Mouse (Mus musculus): Measurements from ENCODE around the gene Ric8a. TPM values are rescaled to one million over a fixed set of nuclear protein-coding genes. Genes with fewer than 3 reads are reported as not detected.

Ric8a gene
- total RNA-seq, 2 experiments from 2014 or later, result 66.0 to 70.0 TPM

DNA sequence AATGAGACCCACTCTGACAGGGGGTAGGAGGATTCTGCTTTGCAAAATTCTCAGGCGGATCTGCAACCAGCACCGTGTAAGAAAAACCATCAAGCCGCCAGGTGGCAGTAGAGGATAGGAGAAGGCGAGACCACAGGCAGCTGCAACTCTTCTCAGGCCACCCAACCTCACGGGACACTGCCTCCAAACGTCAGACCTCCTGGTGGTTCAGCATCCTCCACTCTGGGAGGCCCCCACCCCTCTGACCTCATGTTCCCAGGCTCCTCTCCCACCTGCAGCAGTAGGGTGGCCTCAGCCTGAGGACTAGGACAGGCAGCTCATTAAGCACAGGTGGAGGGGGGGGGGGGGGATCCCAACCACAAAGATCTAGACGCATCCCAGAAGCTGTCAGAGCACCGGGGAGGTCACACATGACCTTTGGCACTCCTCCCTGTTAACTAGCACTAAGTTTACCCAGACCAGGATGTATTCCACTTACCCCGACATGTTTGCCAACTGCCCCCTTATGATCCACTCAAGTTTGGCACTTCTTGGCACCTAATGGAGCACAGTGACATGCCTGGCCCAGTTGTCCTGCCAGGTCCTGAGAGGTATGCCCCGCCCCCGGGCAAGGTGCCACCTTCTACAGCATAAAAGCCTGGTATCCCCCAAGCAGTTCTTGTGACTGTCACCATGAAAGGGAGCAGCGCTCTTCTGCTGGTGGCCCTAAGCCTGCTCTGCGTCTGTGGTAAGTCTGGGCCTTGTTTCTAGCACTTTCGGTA lies 11.7 kb upstream of the Ric8a start, which contains the start of gene Scgb1c1:
Scgb1c1 (plus strand) TSS at position 643 of the 761 bp plus-strand sequence.
- peak; percentile 83 to 91 for DNase-seq (ENCODE audit: low spot score in 2 of 2)
- intact Hi-C loops (cut with DNase I), result loop anchor here (1.0 kb wide), 2 partner anchors 58 to 203 kb away; no protein-coding TSS in a partner anchor

DNA sequence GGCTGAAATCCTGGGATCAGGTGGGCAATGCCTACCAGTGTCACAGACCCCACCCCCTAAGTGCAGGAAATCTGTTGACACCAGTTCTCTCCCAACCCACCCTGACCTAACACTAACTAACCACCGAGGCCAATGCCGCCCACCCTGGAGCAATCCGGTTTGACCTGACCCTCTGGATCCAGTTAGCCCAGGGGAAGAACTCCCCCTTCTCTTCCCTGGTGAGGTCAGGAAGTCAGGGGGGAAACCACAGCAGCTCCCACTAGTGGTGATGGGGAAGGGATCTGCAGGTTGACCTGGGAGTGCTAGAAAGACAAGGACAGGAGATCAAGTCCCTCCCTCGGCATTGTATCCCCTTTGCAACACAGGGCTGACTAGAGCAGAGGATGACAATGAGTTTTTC lies 11.1 kb upstream of the Ric8a start:
- intact Hi-C loops (cut with DNase I), result loop anchor here (1.0 kb wide), 1 partner anchor 203 kb away; no protein-coding TSS in a partner anchor
- DNase-seq (ENCODE audit: low spot score in 2 of 2), result no peak

DNA sequence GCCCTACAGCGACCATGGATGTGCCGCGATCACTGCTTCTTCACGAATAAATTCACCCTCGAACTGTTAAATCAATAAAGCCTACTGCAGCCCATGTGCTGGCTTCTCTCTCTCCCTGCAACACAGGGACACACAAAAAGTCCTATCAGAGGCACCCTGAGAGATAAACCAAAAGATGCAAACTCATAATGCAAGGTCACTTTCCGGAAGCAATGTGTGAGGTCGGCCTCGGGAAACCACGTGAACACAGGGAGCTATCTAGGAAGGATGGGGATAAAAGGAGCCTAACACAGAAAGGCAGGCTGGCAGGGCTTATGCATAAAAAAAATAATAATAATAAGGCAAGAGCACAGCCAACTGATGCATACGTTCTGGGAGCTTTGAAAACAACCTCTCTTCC lies 10.1 kb upstream of the Ric8a start:
- DNase-seq (ENCODE audit: low spot score in 2 of 2), result no peak
- intact Hi-C loops (cut with DNase I), result no loop called here

DNA sequence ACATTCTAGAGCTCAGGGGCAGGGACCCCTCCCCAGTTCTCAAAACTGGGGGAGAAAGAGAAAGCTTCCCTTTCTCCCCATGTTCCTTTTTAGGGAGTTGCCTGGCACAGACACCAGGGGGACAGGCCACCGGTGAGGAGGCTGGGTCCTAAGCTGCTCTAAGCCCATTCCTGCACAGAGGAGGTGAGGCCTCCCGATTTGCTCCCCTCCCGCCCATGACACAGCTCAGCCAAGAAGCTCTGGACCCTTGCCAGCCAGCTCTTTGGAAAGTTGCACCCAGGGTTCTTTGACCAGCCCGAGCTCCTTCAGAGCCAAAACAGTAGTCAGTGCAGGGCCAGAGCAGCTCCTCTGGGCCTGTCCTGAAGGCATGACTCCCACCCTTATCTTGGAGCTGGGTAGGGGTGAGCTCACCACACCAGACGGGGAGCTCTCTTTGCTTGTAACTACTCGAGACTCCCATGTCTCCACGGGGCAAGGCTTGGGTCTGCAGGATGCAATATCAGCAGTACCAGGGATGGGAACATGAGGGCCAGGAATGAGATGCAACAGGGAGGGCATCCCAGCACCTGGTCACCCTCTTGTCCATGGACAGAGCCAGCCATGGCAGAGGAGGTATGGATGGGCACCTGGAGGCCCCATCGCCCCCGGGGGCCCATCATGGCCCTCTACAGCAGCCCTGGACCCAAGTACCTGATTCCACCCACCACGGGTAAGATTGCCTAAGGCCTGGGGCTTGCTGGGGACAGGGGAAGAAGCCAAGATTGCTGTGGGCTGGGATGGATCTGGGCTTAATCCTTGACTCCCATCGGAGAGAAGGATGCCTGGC lies 8.8 kb upstream of the Ric8a start, which contains the start of gene Odf3:
Odf3 (plus strand) TSS at position 51 of the 826 bp plus-strand sequence.
- no peak for DNase-seq (ENCODE audit: low spot score in 2 of 2)
- intact Hi-C loops (cut with DNase I), result no loop called here

DNA sequence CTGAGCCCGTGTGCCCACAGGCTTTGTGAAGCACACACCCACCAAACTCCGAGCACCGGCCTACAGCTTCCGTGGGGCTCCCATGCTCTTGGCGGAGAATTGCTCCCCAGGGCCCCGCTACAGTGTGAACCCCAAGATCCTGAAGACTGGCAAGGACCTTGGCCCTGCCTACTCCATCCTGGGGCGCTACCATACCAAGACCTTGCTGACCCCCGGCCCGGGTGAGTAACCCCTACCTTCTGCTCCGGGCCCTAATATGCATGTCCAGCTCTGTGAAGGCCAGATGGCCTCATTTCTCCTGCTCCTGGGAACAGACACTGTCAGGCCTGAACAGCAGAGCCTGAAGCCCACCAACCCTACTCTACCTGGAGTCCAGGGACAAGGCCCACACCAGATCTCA lies 8.2 kb upstream of the Ric8a start:
- DNase-seq (ENCODE audit: low spot score in 2 of 2), result no peak
- intact Hi-C loops (cut with DNase I), result no loop called here

DNA sequence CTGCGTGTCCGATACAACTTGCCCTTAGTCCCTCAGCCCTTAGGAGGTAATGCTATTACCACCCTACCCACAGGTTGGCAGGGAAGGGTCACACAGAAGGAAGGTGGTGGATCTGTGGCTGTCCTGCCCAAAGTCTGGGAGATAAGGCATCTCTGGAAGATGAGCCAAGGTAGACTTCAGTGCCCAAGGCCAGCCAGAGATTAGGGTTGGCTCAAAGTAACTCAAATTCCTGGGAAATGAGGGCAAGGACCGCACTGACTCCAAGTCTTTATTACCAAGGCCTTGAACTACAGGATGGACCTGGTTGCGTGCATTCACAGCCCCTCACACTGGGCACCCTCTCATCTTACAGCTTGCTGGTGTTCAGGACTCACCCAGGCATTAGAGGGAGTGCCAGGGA lies 4.8 kb upstream of the Ric8a start:
- intact Hi-C loops (cut with DNase I), result no loop called here
- DNase-seq (ENCODE audit: low spot score in 2 of 2), result no peak

DNA sequence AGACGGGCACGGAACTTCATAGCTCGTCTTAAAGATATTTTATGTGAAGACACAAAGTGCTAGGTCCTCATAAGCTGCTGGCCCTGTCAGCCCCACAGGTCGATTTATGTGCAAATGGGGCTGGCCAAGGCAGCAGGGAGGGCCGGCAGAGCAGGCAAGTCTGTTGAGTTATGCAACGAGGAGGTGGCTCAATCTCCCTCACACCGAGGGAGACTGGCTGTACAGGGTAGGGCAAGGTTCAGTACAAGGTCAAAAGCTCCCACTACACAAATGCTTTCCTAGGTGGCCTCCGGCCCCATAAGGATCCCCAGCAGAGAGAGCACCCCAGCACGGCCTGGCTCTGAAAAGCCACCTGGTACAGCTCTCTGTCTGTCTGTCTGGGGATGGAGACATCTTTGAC lies 3.4 kb upstream of the Ric8a start:
- DNase-seq (ENCODE audit: low spot score in 2 of 2), result no peak
- intact Hi-C loops (cut with DNase I), result no loop called here

DNA sequence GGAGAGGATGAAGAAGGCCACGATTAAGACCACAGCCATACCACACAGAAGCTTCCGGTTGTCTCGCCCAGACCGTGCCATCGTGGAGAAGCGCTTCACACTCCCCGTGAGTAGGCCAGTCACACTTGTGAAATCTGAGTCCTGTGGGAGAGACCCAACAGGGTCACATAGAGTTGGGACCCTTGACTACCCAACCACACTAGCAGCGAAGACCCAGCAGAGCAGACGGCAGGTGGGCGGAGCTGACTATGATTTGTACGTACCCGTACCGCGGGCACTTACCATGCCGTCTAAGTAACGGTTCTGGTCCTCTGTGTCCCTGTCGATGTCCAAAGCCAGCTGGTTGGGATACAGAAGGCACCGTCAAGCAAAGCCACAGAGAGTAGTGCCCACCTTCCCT lies 2.3 kb upstream of the Ric8a start:
- intact Hi-C loops (cut with DNase I), result no loop called here
- DNase-seq (ENCODE audit: low spot score in 2 of 2), result no peak

DNA sequence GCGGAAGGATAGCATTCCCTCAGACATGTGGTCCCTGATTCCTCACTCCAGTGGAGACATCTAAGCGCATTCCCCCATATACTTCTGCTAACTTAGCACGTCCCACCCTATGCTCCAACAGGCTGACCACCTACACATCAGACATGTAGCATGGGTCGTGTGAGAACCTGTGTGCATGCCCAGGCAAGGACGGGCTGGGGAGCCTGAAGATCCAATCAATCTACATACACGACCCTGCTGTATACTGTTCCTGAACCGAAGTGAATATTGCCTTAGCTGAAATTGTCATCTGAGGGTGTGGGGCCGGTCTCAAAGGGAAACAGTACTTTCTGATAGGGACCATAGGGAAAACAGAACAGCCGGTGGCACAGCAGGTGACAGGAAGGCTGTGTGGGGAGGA lies 1.6 kb upstream of the Ric8a start:
- intact Hi-C loops (cut with DNase I), result no loop called here
- no peak for DNase-seq (ENCODE audit: low spot score in 2 of 2)

DNA sequence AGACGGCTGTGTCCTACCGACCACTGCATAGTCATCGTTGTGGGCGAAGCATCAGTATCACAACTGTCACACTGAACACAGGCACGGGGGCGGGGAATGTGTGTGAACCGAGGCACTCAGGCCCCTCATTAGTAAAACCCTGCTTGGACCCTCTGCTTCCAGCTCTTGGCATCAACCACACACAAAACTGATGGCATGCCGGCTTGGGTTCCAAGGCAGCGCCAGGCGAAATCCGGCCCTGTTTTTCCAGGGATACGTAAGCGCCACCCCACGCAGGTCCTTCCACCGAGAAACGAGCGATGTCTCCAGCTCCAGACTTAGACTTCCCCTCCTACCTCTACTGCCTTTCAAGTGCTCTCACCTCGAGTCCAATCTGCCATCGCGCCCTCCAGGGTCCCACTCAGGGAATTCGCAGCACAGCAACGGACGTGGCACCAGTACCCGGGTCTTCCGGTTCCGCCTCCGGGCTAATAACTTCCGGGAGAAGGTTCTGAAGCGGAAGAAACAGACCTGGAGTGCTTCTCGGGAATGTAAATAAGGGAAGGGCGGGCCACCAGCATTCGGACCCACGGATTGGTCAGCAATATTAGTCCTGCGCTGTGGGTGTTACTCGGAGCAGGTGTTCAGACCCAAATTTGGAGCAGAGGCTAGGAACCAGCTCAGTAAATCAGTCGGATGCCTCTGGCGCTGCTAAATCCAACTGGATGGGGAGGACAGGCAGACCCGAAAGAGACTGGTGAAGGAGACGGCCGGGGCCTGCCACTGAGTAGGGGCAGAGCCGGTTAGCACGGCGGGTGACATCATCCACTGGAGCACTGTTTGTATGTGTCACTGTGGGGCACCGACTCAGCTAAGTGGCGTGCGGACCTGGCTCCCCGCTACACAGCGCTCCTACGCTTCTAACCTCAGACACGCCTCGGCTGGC lies 635 bp upstream of the Ric8a start, which contains the start of gene Gm45785:
Gm45785 (minus strand) TSS at position 472 of the 925 bp plus-strand sequence.
- intact Hi-C loops (cut with DNase I), result loop anchor here (1.0 to 2.0 kb wide), 2 partner anchors 25 to 205 kb away; partner anchors contain the start of genes B4galnt4 and Psmd13
- DNase-seq (ENCODE audit: low spot score in 2 of 2), result peak; percentile 82 to 95

DNA sequence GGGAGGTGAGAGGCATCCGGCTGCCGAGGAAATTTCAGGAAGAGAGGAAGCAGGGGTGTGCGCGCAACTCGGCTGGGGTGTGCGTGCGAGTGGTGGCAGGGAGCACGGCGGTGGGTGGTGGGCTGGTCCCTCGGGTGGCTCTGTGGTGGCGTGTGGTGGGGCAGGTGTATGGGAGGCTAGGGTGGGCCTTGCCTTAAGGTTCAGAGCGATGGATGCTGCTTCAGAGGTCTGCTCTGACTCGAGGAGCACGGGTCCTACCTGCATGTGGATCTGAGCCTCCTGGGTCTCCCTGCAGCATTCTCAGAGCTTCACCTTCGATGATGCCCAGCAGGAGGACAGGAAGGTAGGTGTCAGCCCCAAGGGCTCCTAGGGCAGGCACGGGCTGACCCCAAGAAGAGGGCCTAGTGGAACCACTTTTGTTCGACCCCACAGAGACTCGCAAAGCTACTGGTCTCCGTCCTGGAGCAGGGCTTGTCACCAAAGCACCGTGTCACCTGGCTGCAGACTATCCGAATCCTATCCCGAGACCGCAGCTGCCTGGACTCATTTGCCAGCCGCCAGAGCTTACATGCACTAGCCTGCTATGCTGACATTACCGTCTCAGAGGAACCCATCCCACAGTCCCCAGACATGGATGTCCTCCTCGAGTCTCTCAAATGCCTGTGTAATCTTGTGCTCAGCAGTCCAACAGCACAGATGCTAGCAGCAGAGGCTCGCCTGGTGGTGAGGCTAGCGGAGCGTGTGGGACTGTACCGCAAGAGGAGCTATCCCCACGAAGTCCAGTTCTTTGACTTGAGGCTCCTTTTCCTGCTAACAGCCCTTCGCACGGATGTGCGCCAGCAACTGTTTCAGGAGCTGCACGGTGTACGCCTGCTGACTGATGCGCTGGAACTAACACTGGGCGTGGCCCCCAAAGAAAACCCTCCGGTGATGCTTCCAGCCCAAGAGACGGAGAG lies 1.1 kb downstream of the Ric8a start, which contains the start of gene Bet1l:
Bet1l (minus strand) TSS at position 28 of the 956 bp plus-strand sequence.
- intact Hi-C loops (cut with DNase I), result loop anchor here (1.0 to 2.0 kb wide), 2 partner anchors 203 to 314 kb away; partner anchors contain the start of genes B4galnt4 and Rnh1
- peak; percentile 32 to 37 for DNase-seq (ENCODE audit: low spot score in 2 of 2)

DNA sequence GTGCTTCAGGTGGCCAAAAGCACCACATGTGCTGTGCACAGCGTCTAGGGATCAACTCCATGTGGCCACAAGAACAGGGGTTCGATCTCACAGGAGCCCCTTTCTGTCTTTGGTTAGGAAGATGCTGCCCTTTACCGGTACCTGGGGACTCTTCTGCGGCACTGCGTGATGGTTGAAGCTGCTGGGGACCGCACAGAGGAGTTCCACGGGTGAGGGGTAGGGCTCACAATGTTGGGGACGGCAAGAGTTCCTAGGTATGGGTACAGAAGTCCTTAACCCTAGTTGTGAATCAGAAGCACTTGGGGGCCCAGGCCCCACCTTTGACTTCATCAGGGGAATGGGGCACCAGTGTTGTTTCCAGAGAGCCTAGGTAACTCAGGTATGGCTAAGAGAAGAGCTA lies 2.0 kb downstream of the Ric8a start:
- DNase-seq (ENCODE audit: low spot score in 2 of 2), result no peak
- intact Hi-C loops (cut with DNase I), result no loop called here

DNA sequence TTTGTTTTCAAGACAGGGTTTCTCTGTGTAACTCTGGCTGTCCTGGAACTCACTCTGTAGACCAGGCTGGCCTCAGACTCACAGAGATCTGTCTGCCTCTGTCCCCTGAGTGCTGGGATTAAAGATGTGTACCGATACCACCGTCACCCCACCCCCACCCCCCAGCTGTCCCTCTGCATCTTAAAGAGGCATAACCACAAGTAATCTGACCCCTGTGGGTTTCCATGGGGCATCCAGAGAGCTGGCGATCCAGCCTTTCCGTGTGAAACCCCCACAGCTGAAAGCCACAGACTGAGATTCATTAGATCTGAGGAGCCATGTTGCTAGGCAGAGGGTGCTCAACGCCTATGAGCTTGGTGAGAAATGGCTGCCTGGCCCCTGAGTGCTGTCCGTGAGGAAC lies 3.2 kb downstream of the Ric8a start:
- DNase-seq (ENCODE audit: low spot score in 2 of 2), result no peak
- intact Hi-C loops (cut with DNase I), result no loop called here

DNA sequence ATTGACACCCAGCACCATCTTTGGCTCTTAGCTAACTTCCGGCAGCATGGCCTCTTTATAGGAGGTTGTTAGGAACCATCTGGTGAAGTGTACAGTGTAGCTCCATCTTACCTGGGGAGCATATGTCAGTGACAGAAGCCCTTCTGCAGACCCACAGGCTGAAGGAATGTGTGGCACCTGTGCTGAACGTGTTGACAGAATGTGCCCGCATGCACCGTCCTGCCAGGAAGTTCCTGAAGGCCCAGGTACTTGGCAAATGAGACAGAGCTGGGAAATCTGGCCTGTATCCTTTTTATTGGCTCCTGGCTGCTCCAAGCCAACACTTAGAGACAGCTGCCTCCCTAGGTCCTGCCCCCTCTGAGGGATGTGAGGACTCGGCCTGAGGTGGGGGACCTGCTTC lies 4.0 kb downstream of the Ric8a start:
- intact Hi-C loops (cut with DNase I), result no loop called here
- no peak for DNase-seq (ENCODE audit: low spot score in 2 of 2)

DNA sequence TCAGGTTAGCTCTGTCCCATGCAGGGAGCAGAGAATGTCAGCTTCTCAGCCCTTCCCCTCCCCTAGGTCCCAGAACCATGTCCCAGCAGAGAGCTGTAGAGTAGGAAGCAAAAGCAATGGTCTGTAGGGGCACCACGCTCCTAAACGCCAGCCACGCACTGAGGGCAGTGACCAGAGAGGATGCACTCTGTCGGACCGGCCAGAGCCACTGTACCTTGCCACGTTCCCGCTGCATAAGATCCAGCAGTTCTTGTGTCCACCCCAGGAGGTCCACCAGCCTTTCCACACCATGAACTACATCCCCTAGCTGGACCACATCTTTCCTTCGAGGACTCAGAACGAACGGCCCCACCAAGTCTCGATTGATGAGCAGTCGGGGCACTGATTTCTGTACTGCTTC lies 8.0 kb downstream of the Ric8a start:
- intact Hi-C loops (cut with DNase I), result no loop called here
- DNase-seq (ENCODE audit: low spot score in 2 of 2), result no peak

DNA sequence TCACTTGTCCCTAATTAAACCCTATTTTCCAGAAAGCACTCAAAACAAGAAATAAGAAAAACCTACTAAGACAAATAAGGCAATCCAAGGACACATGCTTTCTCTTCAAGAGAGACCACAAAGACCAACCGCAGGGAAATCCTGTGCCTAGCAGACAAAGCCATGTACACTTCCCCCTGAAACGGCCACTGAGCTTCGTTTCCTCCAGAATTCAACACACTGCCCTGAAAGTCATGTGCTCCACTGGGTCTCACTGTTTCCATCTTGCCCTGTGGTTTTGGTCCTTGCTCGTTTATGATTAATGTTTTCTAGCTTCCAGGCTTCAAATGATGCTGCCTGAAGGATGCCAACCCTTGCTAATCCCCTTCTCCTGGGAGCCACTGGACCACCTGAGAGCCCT lies 17.5 kb downstream of the Ric8a start:
- no peak for DNase-seq (ENCODE audit: low spot score in 2 of 2)
- intact Hi-C loops (cut with DNase I), result no loop called here

DNA sequence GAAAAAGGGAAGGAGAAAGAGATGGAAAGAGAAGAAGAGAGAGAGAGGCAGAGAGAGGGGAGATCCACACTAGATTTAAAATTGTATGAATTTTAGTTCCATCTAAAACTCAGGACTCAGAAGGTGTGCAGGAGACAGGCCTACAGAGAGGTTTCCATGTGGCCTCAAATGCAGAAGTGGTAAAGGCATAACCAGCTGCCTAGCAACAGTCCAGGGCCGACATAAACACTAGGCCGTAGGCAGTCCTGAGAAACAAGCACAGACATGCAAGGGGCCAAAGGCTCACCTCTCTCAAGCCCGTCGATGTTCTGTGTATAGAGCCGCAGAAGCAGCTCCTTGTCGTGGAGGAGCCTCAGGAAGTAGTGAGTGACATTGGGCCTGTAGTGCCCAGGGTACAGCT lies 20.6 kb downstream of the Ric8a start:
- DNase-seq (ENCODE audit: low spot score in 2 of 2), result no peak
- intact Hi-C loops (cut with DNase I), result no loop called here

DNA sequence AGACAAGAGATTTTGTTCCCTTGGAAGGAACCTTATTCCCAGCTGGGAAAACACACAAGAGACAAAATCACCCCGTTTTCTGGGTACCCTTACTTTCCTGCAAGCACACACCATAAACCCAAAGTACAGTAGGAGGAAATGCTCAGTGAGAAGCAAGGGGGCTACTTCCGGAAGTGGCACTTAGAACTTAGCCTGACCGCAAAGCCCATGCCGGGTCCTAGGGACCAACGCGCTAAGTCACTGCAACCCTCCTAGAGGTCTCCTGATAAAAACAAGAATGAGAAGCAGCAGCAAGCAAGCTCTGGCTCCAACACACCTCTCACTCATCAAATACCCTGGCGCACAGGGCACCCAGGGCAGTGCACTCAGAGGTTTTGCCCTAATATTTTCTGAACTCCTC lies 22.6 kb downstream of the Ric8a start:
- DNase-seq (ENCODE audit: low spot score in 2 of 2), result no peak
- intact Hi-C loops (cut with DNase I), result no loop called here

Data from left cerebral cortex, postnatal 25 days (tissue).